Mouse (Mus musculus) right cerebral cortex, postnatal 10 days (tissue): ENCODE results near the gene Rab3gap2.

Experiments
- DNase-seq, 2 experiments: peaks; one replicate each; pipeline ENCODE4 v3.0.0; 2021; ENCODE audit warnings: low spot score in 2 of 2

Gene Rab3gap2

DNA sequence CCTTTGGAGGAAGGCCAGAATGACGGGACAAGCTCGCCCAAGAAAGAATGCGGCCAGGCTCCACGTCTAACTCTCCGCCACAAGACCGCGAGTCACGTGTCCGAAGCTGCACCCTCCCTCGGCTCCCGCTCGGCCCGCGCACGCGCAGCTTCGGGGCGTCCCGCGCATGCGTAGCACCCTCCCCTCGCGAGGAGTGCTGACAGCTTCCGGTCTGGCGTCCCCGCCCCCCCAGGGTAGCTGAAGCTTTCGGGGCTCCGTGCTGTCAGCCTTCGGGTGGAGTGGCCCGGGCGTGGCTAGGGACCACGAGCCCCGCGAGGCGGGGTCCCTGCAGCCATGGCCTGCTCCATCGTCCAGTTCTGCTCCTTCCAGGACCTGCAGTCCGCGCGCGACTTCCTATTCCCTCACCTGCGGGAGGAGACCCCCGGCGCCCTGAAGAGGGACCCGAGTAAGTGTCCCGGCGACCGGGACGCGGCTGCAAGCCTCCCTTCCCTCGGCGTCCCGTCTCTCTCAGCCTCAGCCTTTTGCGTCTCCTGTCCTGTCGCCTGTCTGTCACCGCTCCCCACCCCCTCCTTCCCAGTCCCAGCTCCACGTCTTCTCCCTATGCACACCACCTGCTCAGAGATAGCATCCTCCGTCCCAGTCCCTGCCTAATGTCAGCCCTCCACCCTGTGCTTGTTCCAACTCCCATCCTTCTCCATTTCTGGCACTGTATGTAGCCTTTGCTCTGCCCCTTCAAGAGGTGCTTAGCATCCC is at the start of gene Rab3gap2:
TSS of gene Rab3gap2 (plus strand) at position 209 of the 753 bp plus-strand sequence.
- peak; percentile 99 for DNase-seq

DNA sequence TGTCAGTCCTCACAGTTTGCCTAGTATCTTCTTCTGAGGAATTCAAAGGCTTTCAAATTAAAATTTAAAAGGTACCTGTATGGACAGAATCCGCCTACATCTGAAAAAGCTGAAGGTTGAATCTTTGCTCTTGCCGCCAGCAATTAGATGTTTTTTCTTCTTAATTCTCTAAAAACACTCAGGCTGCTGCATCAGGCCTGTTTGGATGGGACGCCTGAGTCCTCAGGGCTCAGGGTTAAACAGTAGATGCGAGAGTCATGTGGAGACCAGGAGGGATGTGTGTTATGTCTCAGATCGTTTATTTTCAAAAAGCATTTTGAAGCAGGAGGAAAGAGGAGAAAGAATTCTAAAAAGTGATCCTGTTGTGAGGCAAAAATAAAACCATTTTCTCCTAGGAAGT is 30.3 kb upstream of the Rab3gap2 start:
- no peak for DNase-seq

DNA sequence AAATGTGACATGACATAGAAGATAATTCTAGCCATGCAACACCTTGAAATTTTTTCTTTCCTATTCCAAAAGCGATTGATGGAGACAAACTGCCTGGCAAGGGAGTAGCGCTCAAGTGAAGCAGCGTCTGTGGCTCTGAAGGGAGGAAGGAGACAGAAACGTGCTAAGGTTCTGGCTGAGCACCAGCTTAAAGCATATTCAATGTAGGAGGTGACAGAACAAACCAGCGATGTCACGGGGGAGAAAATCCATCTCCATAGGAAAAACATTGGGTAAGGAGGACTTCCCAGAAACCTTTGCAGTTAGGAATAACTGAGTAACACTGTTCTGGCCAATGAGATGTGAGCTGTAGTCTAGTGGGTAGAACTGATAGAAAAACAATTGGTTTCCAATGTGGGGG is 26.1 kb upstream of the Rab3gap2 start:
- DNase-seq = peak; percentile 55 to 76

DNA sequence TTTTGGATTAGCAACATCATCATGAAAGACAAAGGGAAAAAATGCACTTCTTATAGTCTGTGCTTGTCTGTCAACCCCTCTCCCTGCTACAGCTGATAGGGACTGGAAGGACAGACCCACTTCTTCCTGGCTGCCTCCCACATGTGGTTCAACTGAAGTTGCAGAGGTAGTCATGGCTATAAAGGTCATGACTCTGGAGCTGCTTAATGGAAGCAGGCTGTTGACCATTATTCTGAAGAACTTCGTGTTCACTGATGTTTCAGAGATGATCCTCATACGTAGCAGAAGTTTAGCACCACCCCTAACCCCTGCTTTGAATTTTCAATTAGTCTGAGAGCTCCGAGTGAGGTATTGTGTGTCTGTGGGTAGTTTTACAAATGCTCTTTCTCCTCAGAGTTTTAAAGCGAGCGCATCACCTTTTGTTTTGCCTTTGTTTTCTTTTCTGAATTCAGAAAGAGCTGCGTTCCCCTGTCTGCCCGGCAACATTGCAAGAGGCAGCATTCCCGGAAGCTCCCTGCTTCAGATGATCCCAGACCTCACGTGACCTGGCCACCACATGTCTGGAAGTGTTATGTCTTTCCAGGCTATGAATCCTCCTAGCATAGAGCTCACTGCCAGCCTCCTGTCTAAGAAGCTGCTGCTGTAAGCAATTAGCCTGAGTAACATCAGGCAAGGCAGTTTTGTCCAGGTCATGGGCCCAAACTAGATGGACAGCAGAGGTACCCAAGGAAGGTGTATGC is 20.2 kb upstream of the Rab3gap2 start:
- no peak for DNase-seq

DNA sequence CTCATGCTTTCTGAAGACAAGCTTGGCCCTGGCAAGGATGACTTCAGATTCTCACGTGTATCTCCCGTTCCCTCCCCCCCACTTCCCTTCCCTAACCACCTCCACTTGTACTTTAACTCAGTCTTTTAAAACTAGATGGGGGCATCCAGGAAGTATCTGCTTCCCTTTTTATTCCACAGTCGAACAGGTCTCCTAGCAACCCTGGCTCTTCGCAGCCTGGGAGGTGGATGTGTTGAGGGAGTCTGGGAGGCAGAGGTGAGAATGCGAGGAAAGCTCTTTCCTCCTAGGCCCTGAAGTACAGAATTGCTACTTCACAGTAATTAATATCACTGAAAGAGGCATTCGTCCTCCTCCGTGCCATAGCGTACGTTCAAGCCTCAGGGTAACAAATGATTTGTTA is 18.4 kb upstream of the Rab3gap2 start:
- peak; percentile 76 to 84 for DNase-seq

DNA sequence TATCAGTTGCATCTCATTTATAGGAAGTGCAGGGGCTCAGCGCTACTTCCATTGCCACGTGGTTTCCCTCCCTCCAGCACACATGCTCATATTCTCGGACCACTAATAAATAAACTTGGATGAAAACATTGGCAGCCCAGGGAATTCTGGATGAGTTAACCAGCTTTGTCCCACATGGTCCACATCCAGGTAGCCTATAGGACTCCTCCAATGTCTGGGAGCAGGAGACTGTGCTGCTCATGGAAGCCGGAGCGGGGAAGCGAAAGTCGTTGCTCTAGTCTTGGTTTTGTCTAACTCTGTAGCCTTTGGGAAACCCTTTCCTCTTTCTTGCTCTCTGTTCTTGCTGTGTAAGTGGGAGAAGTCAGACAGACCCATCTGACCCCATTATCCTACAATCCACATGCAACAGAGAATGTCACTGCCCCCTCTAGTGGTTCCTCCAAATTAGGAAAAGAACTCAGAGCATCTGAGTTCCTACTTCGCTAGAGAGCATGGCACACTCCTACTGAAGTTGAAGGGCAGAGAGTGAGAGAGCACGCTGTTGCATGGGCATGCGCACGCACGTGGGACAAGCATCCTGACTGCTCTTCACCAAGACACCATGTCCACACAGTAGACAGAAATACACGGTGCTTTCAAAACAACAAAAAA is 16.7 kb upstream of the Rab3gap2 start:
- peak in 1 of 2 experiments; percentile 53 for DNase-seq

DNA sequence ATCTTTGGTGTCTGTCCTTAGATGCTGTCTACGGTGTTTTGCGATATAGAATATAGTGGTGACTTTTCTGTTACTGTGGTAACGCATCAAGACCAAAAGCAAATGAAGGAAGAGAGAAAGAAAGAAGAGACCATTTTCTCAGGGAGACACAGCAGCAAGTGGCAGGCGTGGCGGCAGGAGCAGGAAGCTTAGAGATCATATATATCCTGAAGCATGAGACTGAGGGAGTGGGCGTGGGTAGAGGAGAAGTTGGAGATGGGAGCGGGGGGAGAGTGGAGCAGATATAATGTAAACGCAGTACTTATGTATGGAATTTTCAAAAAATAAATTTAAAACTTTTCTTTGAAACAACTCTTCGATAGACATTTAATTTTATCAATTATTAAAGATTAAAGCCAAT is 14.0 kb upstream of the Rab3gap2 start:
- no peak for DNase-seq

DNA sequence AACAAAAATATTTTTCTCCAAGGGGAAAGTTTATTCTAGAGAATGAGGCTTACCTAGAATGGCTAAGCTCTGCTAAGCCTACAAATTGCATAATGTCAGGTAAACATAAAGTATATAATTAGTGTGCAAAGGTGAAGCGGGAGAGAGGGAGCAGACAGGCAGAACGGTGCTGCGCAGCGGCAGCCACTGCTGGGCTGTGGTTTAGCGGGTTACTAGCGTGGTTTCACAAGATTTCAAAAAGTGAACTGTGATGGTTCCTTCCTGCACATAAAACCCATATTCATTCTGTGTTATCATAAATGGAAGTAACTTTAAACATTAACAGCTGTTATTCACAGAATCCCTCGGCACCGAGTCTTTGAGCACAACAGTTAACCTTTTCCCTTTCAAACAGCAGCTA is 11.8 kb upstream of the Rab3gap2 start:
- DNase-seq = no peak

DNA sequence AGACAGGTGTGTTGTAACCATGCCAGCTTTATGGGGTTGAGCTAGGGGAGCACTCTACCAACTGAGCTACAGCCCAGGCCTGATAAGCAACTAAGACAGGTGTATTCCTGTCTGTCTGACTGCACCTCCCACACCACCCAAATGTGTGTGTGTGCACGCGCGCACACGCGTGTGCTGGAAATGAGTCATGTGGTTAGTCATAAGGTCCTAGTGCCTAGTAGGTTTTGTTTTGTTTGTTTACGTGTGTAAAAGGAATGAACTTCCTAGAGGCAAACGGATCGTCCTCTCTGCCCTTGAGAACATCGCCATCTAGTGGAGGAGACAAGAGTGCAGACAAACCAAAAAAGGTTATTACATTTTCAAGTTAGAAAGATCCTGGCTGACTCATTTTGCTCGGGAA is 10.4 kb upstream of the Rab3gap2 start:
- DNase-seq = peak in 1 of 2 experiments; percentile 61

DNA sequence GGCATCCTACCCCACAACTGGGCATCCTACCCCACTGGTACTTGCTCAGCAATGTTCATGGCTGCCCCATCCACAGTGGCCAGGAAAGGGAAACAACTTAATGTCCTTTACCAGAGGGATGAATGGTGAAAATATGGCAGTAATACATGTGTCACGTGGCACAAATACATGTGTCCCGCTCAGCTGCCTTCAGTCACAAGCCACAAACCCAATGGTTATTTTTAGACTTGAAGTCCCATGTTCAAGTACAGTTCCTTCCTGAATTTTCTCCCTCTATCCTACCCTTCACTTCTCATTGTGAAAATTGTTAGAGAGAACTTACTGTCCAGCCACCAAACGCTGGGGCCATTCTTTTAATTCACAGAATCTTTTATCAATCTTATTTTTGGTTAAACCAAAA is 7.6 kb upstream of the Rab3gap2 start:
- DNase-seq = no peak

DNA sequence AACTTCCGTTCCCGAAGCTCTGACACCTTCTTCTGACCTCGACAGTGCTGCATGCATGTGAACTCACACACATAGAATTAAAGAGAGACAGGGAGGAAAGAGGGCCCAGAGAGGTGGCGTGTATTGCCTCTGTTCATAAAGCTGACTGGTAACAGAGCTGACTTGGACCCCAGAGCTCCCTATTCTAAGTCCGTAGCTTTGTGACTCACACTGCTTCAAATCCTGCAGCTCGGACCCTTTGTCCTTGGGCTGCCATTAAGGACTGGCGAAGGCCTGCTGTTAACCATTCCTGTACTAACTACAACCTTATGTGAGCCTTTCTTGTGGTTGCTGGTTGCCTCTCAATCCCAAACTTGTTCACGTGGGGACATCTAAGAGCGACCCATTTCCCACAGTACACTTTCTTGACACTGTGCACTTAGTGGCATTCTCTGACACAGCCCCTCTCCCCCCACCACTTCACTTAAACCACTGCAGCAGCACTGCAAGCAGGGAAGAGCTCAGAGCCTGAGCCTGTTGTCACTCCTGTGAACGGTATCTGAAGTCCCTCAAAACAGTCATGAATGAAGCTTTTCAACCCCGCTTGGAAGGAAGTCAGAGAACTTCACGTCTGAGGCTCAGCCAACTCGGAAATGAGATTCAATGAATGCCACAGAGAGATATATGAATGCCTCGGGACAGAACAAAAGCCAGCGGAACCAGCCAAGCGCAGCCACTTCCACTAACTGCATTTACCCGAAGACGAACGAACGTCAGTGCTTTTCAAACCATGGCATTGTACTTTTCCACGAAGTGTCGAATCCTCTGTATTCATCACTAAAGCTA is 3.1 kb upstream of the Rab3gap2 start:
- peak in 1 of 2 experiments; percentile 62 for DNase-seq

DNA sequence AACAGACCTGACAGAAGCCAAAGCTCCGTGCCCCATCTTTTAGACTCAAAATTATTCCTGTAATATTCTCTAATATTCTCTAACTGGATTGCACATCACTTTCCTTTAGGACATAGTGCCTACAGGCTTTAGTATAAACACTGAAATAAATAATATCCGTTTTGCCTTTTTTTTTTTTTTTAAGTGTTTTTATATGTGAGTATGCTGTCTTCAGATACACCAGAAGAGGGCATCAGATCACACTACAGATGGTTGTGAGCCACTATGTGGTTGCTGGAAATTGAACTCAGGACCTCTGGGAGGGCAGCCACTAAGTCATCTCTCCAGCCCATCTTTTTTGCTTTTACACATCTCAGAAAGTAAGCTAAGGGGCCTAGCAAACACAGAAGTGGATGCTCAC is 1.9 kb upstream of the Rab3gap2 start:
- no peak for DNase-seq

DNA sequence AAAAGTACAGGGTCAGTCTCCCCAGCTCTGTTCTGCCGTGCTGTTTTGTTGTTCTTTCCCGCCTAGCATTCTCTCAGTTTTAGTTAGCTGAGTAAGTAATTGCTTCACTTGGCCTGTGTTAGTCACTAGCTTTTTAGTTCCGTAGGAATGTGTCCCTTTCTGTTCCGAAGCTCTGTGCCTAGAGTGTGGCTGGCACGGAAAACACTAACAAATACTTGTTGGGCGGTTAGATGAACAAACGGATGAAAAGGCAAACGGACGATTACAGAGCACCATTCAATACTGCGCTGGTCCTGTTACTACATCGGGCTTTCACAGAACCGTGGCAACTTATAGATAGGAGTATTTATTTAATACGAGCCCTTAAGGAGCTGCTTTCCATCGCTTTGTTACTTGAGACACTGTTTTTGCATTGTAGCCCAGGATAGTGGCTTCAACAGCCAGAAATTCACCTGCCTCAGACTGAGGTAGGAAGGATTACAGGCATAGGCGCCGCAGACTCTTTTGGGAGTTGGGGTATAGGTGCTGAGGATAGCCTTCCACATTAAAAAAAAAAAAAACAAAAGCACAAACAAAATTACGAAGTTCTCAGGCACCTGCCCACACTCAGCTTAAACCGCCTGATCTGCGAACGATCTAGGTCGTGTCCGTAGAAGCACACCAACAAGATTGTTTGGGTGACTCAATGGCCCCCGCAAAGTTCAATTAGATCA is 565 bp upstream of the Rab3gap2 start:
- no peak for DNase-seq

DNA sequence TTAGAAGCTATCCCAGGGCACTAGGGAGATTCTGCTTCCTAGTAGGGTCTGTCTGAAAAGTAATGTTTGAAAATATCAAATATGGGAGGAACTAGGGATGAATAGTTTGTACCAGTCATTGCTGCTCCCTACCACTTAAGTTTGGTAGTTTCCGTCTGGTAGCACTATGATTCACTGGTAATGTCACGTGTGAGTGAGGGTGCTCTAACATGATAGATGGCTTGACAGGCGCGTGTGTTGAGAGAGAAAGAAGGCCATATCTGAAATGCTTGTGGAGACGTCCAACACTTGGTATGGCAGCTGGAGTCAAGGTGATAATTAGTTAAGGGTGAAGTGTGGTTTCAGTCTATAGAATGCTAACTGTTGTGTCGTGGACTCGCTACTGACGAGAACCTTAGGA is 1.2 kb downstream of the Rab3gap2 start:
- DNase-seq = no peak

DNA sequence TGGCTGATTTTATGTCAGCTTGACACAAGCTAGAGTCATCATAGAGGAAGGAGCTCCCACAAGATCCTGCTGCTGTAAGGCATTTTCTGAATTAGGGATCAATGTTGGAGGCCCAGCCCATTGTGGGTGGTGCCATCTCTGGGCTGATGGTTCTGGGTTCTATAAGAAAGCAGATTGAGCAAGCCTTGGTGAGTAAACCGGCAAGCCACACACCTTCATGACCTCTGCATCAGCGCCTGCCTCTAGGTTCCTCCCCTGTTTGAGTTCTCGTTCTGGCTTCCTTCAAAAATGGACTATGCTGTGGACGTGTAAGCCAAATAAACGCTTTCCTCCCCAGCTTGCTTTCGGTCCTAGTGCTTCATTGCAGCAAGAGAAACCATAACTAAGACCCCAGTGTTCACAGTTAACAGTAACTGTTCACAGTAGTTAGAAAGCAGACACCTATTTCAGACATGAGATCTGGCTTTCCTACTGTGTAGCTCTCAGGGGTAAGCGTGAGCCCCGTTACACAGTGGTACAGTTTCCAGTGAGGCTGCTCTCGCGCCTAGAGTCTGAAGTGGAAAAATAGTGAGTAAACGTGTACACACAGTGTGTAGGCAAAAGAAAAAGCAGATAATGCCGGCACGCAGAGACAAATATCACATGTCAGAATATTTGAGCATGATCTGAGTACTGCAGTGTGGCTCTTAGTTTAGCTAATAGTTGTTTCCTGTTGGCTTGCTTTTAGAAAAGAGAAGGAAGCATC is 4.1 kb downstream of the Rab3gap2 start:
- no peak for DNase-seq

DNA sequence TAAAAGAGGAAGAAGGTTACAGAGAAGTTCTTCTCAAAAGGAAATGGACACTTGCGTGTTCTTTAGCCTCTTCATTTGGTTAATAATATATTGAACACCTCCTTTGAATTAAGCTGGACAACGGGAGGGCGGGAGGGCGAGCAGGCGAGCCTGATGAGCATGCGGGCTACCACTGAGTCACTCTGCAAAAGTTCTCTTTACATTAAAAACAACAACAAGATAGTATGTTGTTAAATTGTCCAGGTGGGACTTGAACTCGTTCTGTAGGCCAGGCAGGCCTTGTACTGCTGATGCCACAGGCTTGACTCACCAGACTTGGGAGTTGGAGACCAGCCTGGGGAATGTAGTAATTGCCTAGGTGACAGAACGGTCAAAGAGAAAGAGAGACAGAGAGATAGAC is 4.8 kb downstream of the Rab3gap2 start:
- DNase-seq = no peak

DNA sequence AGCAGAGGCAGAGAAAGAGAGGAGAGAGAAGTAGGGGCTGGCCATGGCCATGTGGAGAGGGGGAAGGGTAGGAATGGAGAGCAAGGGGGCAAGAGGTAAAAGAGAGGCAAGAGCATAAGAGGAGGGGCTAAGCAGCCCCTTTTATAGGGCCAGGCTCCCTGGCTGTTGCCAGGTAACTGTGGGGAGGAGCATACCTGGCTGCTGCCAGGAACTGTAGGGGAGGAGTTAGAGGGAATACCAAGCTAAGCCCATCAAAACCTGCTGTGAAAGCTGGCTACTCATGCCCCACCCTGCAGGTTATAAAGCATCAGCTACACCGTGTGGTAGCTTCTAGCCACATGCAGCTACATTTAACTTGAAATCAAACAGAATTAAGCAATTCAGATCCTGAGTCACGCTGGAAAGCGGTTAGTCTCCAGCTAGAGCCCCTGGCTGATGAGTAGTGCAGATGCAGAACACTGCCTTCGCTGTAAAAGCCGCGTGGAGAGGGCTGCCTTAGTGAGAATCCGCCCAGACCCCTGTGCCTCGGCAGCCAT is 5.8 kb downstream of the Rab3gap2 start:
- no peak for DNase-seq

DNA sequence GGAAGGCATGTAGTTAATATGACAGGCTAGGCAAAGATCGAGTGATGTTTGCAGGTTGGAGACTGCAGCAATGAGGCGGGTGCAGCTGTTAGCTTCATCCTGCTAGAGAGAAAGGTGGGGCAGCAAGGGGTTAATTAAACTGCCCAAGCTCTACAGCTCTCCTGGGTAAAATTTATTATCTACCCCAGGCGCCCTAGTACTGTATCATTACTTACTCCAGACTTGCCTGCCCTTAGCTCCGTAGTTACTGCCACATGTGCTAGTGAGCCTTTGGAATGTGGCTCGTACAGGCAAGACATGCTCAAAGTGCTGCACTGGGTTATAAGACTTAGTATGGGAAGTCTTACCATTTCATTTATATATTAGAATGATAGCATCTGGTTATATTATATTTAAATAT is 12.4 kb downstream of the Rab3gap2 start:
- no peak for DNase-seq

DNA sequence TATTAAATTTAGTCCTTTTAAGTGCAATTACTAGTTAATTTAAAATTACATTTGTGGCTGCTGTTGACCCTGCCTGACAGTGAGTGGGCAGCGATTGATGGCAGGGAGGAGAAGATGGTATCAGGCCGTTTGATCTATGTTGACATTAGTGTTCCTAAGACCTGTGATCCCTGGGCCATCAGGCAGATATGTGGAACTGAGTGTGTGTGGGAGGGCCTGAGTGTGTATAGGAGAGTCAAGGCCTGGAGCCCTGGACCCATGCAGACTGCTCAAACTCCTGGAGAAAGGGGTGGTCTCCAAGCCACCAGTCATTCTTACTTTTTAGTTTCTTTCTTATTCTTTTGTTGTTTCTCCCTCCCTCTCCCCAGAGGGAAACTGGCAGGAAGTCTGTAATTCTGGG is 12.8 kb downstream of the Rab3gap2 start:
- no peak for DNase-seq

DNA sequence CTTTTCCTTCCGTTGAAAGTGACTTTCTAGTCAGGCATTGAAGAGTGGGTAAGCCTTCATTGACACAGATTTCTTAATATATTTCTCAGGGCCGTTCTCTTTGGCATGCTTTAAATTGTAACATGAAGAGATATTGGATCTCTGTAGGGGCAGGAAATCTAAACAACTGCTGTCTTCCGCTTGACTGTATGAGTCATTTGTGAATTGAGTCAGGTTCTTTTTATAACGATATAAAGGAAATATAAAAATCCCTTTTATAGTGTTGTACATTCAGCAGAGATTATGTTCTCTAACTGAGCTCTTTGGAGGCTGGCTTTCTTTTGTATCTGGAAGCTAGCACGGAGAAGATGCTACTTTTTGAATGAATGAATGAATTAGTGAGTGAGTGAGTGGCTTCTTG is 14.0 kb downstream of the Rab3gap2 start:
- DNase-seq = no peak
